Mouse (Mus musculus): Measurements from ENCODE around the gene Teddm1b. TPM values are rescaled to one million over a fixed set of nuclear protein-coding genes. Genes with fewer than 3 reads are reported as not detected.

The Teddm1b gene
- total and polyA plus RNA-seq, 3 experiments = 0.50 TPM; not detected in 2

- TF ChIP-seq ZKSCAN1 (IDR thresholded peaks at IDR 0.05; ENCODE audit: low read depth, low read length) (no peak), MEF2A (IDR thresholded peaks at IDR 0.05; ENCODE audit: extremely low read depth, insufficient replicate concordance, low read depth, low read length, poor library complexity, severe bottlenecking) (no peak), GABPA (IDR thresholded peaks at IDR 0.05; ENCODE audit: low read depth, low read length) (no peak), E2F4 (IDR thresholded peaks at IDR 0.05; ENCODE audit: borderline replicate concordance, low read depth, low read length) (no peak), MAX (IDR thresholded peaks at IDR 0.05; ENCODE audit: low read length) (no peak), JUND (IDR thresholded peaks at IDR 0.05; ENCODE audit: low read depth, low read length) (no peak), TCF12 (IDR thresholded peaks at IDR 0.05; ENCODE audit: low read depth, low read length) (no peak), EP300 (IDR thresholded peaks at IDR 0.05; ENCODE audit: low read depth in 1 of 2, low read length in 2 of 2) (no peak), ZNF384 (IDR thresholded peaks at IDR 0.05; ENCODE audit: low read depth, low read length) (no peak), SIN3A (IDR thresholded peaks at IDR 0.05; ENCODE audit: low read length) (no peak), CHD2 (IDR thresholded peaks at IDR 0.05; ENCODE audit: low read length) (no peak), MYB (IDR thresholded peaks at IDR 0.05; ENCODE audit: low read depth, low read length) (no peak), MXI1 (IDR thresholded peaks at IDR 0.05; ENCODE audit: low read depth, low read length) (no peak), NELFE (IDR thresholded peaks at IDR 0.05; ENCODE audit: low read depth, low read length) (no peak), RCOR1 (IDR thresholded peaks at IDR 0.05; ENCODE audit: low read depth, low read length) (no peak), SMC3 (IDR thresholded peaks at IDR 0.05; ENCODE audit: low read depth, low read length) (no peak)
- Histone ChIP-seq H3K4me1 (ENCODE audit: control insufficient read depth in 1 of 2, insufficient read depth in 2 of 2, low read length in 2 of 2) (peaks cover 2 to 9% of the 10 kb centered on the region in 2 experiments; a peak in 3 of 4 replicates), H3K79me2 (ENCODE audit: control insufficient read depth, insufficient read depth, low read length, poor library complexity) (no peaks in the 10 kb centered on the region), H3K27ac (ENCODE audit: control insufficient read depth, low read depth, low read length) (no peak overlapping the region; the same call in 1 of the 2 replicates), H3K9me3 (replicated peaks; ENCODE audit: insufficient read depth, low read length) (no peaks in the 10 kb centered on the region), H3K4me3 (ENCODE audit: control insufficient read depth in 1 of 2, insufficient read depth in 1 of 2, low read depth in 2 of 2, low read length in 2 of 2) (no peak overlapping the region), H3K27me3 (ENCODE audit: control insufficient read depth in 1 of 2, insufficient read depth in 2 of 2, low read length in 2 of 2) (no peaks in the 10 kb centered on the region), H3K36me3 (ENCODE audit: control insufficient read depth in 1 of 2, insufficient read depth in 2 of 2, low read length in 2 of 2) (peaks cover 9 to 11% of the 10 kb centered on the region in 2 experiments), H3K9ac (ENCODE audit: control insufficient read depth, low read depth, low read length, poor library complexity, severe bottlenecking) (no peak overlapping the region)
- DNase-seq (ENCODE audit: low read depth, low spot score) = no peak
Observed at GRCm38 (mm10) chr1:153908208-153908607, 34.1 kb downstream of the Teddm1b start.

DNA sequence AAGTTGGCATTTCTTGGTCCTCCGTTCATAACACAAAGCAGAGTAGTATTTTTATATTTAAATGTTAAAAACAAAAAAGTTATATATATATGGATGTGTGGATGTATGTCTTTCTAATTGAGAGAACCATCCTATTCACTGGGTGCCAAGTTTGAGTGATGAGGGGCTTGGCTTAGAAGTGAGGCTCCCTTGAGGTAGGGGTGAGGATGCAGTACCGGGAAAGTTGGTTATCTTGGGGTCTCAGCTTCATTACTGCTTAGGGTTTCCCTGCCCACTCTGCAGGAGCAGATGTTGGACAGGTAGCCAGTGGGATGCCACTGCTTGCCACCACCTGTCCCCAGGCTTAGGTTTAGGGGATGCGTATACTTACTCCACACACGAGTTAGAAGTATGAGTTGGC, 34.6 kb downstream of the Teddm1b start:
- DNase-seq (ENCODE audit: low read depth, low spot score) = no peak
- H3K36me3 ChIP-seq (ENCODE audit: control insufficient read depth in 1 of 2, insufficient read depth in 2 of 2, low read length in 2 of 2) = peaks cover 6 to 12% of the 10 kb centered on the region in 2 experiments
- H3K4me1 ChIP-seq (ENCODE audit: control insufficient read depth in 1 of 2, insufficient read depth in 2 of 2, low read length in 2 of 2) = peaks cover 2 to 11% of the 10 kb centered on the region in 2 experiments; a peak in 3 of 4 replicates
- H3K79me2 ChIP-seq (ENCODE audit: control insufficient read depth, insufficient read depth, low read length, poor library complexity) = no peaks in the 10 kb centered on the region
- H3K27ac ChIP-seq (ENCODE audit: control insufficient read depth, low read depth, low read length) = no peak overlapping the region; the same call in 1 of the 2 replicates
- H3K27me3 ChIP-seq (ENCODE audit: control insufficient read depth in 1 of 2, insufficient read depth in 2 of 2, low read length in 2 of 2) = no peaks in the 10 kb centered on the region
- no peak for TF ChIP-seq HCFC1 (IDR thresholded peaks at IDR 0.05; ENCODE audit: low read depth, low read length)
- no peak for TF ChIP-seq MXI1 (IDR thresholded peaks at IDR 0.05; ENCODE audit: low read depth, low read length)
- no peak for TF ChIP-seq NELFE (IDR thresholded peaks at IDR 0.05; ENCODE audit: low read depth, low read length)
- TF ChIP-seq POLR2AphosphoS2 (IDR thresholded peaks at IDR 0.05; ENCODE audit: low read length) = no peak
- no peak for TF ChIP-seq TAL1 (IDR thresholded peaks at IDR 0.05; ENCODE audit: low read length)
- no peak for TF ChIP-seq RCOR1 (IDR thresholded peaks at IDR 0.05; ENCODE audit: low read depth, low read length)
- no peak for TF ChIP-seq MAFK (IDR thresholded peaks at IDR 0.05; ENCODE audit: borderline replicate concordance, low read depth, low read length)
- TF ChIP-seq JUND (IDR thresholded peaks at IDR 0.05; ENCODE audit: low read depth, low read length) = no peak
- no peak for TF ChIP-seq EP300 (IDR thresholded peaks at IDR 0.05; ENCODE audit: low read depth in 1 of 2, low read length in 2 of 2)
- no peak for TF ChIP-seq USF2 (IDR thresholded peaks at IDR 0.05; ENCODE audit: borderline replicate concordance in 1 of 2, insufficient read depth in 1 of 2, low read depth in 1 of 2, low read length in 2 of 2)
- TF ChIP-seq MYB (IDR thresholded peaks at IDR 0.05; ENCODE audit: low read depth, low read length) = no peak
- H3K4me3 ChIP-seq (ENCODE audit: control insufficient read depth in 1 of 2, insufficient read depth in 1 of 2, low read depth in 2 of 2, low read length in 2 of 2) = no peak overlapping the region
- no peaks in the 10 kb centered on the region for H3K9me3 ChIP-seq (replicated peaks; ENCODE audit: insufficient read depth, low read length)
- no peak overlapping the region for H3K9ac ChIP-seq (ENCODE audit: control insufficient read depth, low read depth, low read length, poor library complexity, severe bottlenecking)

Data from MEL (cell line).